Mouse (Mus musculus) MEL (cell line): ENCODE measurements at regions not wholly inside any gene's neighbourhood (a gene's known extent, or its start where the extent isn't known, plus 50 kb on each side); places are given as distances from the start of the nearest gene placed in this dataset.

Experiments
- DNase-seq: peaks from one replicate; pipeline ENCODE4 v3.0.0; 2011; ENCODE audit warnings: low read depth, low spot score
- H3K27ac ChIP-seq: 2 replicates; pipeline ENCODE4 v1.5.1; 2012; ENCODE audit warnings: low read depth, mild to moderate bottlenecking, control low read depth, low read length, moderate library complexity; ENCODE audit not compliant: control insufficient read depth
- H3K27me3 ChIP-seq, 2 experiments: fragments of 150-350 bp in 1 of 2; sonication (generic) in 1 of 2; 2 replicates each; pipeline ENCODE4 v1.6.1; 2012; ENCODE audit warnings: low read length in 2 of 2, mild to moderate bottlenecking in 2 of 2, improper control_type of control experiment in 1 of 2, moderate library complexity in 1 of 2; ENCODE audit not compliant: insufficient read depth in 2 of 2, control insufficient read depth in 1 of 2
- H3K36me3 ChIP-seq, 2 experiments: 2 replicates each; pipeline ENCODE4 v1.6.1; 2012 to 2014; ENCODE audit warnings: low read length in 2 of 2, improper control_type of control experiment in 1 of 2, inconsistent platforms in 1 of 2, mild to moderate bottlenecking in 1 of 2; ENCODE audit not compliant: insufficient read depth in 2 of 2, control insufficient read depth in 1 of 2
- H3K4me1 ChIP-seq, 2 experiments: fragments of 150-350 bp in 1 of 2; sonication (generic) in 1 of 2; 2 replicates each; pipeline ENCODE4 v1.6.1; 2012; ENCODE audit warnings: low read length in 2 of 2, improper control_type of control experiment in 1 of 2, mild to moderate bottlenecking in 1 of 2; ENCODE audit not compliant: insufficient read depth in 2 of 2, control insufficient read depth in 1 of 2
- H3K4me3 ChIP-seq, 2 experiments: fragments of 150-350 bp in 1 of 2; sonication (generic) in 1 of 2; 2 replicates each; pipeline ENCODE4 v1.5.1; 2012; ENCODE audit warnings: low read depth in 2 of 2, low read length in 2 of 2, mild to moderate bottlenecking in 2 of 2, moderate library complexity in 2 of 2, control low read depth in 1 of 2, improper control_type of control experiment in 1 of 2; ENCODE audit not compliant: control insufficient read depth in 1 of 2, insufficient read depth in 1 of 2
- H3K79me2 ChIP-seq: 2 replicates; pipeline ENCODE4 v1.6.1; 2012; ENCODE audit warnings: mild to moderate bottlenecking, low read length, moderate library complexity; ENCODE audit not compliant: control insufficient read depth, poor library complexity, insufficient read depth
- H3K9ac ChIP-seq: 2 replicates; pipeline ENCODE4 v1.6.1; 2012; ENCODE audit warnings: low read depth, mild to moderate bottlenecking, control low read depth, low read length, moderate library complexity; ENCODE audit not compliant: control insufficient read depth, poor library complexity, severe bottlenecking
- H3K9me3 ChIP-seq: fragments of 150-350 bp; sonication (generic); replicated peaks from 2 replicates; pipeline ENCODE4 v1.6.1; 2012; ENCODE audit warnings: mild to moderate bottlenecking, low read length, improper control_type of control experiment, moderate library complexity; ENCODE audit not compliant: insufficient read depth
- BHLHE40 ChIP-seq: IDR thresholded peaks from 2 replicates; pipeline ENCODE4 v1.6.1; 2012; ENCODE audit warnings: low read depth, mild to moderate bottlenecking, inconsistent platforms, low read length, improper control_type of control experiment, borderline replicate concordance
- CHD1 ChIP-seq: IDR thresholded peaks from 2 replicates; pipeline ENCODE4 v1.6.1; 2012; ENCODE audit warnings: low read depth, mild to moderate bottlenecking, inconsistent platforms, low read length, improper control_type of control experiment
- CHD2 ChIP-seq: IDR thresholded peaks from 2 replicates; pipeline ENCODE4 v1.6.1; 2011; ENCODE audit warnings: low read length, improper control_type of control experiment
- E2F4 ChIP-seq: IDR thresholded peaks from 2 replicates; pipeline ENCODE4 v1.6.1; 2011; ENCODE audit warnings: low read depth, low read length, improper control_type of control experiment, borderline replicate concordance
- EP300 ChIP-seq, 2 experiments: IDR thresholded peaks; 2 replicates each; pipeline ENCODE4 v1.6.1; 2011; ENCODE audit warnings: improper control_type of control experiment in 2 of 2, low read length in 2 of 2, low read depth in 1 of 2, mild to moderate bottlenecking in 1 of 2
- ETS1 ChIP-seq: IDR thresholded peaks from 2 replicates; pipeline ENCODE4 v1.6.1; 2012; ENCODE audit warnings: low read depth, mild to moderate bottlenecking, inconsistent platforms, low read length, improper control_type of control experiment, moderate library complexity
- GATA1 ChIP-seq: IDR thresholded peaks from 2 replicates; pipeline ENCODE4 v1.6.1; 2011; ENCODE audit warnings: low read depth, low read length, improper control_type of control experiment
- HCFC1 ChIP-seq: IDR thresholded peaks from 2 replicates; pipeline ENCODE4 v1.6.1; 2012; ENCODE audit warnings: low read depth, mild to moderate bottlenecking, inconsistent platforms, low read length, improper control_type of control experiment, moderate library complexity
- MAX ChIP-seq: IDR thresholded peaks from 2 replicates; pipeline ENCODE4 v1.6.1; 2011; ENCODE audit warnings: low read length, improper control_type of control experiment
- MAZ ChIP-seq: IDR thresholded peaks from 2 replicates; pipeline ENCODE4 v1.6.1; 2012; ENCODE audit warnings: low read depth, mild to moderate bottlenecking, inconsistent platforms, low read length, improper control_type of control experiment
- MYB ChIP-seq: IDR thresholded peaks from 2 replicates; pipeline ENCODE4 v1.6.1; 2011; ENCODE audit warnings: mild to moderate bottlenecking, low read depth, low read length, improper control_type of control experiment
- RCOR1 ChIP-seq: IDR thresholded peaks from 2 replicates; pipeline ENCODE4 v1.6.1; 2012; ENCODE audit warnings: low read depth, mild to moderate bottlenecking, inconsistent platforms, low read length, improper control_type of control experiment
- TAL1 ChIP-seq: IDR thresholded peaks from 2 replicates; pipeline ENCODE4 v1.6.1; 2012; ENCODE audit warnings: mild to moderate bottlenecking, inconsistent platforms, low read length, moderate library complexity, mixed read lengths
- TBP ChIP-seq: IDR thresholded peaks from 2 replicates; pipeline ENCODE4 v1.8.0; 2011; ENCODE audit warnings: low read depth, low read length, improper control_type of control experiment
- TCF12 ChIP-seq: IDR thresholded peaks from 2 replicates; pipeline ENCODE4 v1.6.1; 2014; ENCODE audit warnings: low read depth, mild to moderate bottlenecking, inconsistent platforms, low read length, improper control_type of control experiment, moderate library complexity
- UBTF ChIP-seq: IDR thresholded peaks from 2 replicates; pipeline ENCODE4 v1.6.1; 2012; ENCODE audit warnings: low read depth, mild to moderate bottlenecking, inconsistent platforms, low read length, improper control_type of control experiment, moderate library complexity, borderline replicate concordance; ENCODE audit not compliant: insufficient read depth
- USF1 ChIP-seq: IDR thresholded peaks from 2 replicates; pipeline ENCODE4 v1.6.1; 2014; ENCODE audit warnings: low read depth, mild to moderate bottlenecking, inconsistent platforms, low read length, improper control_type of control experiment, moderate library complexity
- ZC3H11A ChIP-seq: IDR thresholded peaks from 2 replicates; pipeline ENCODE4 v1.6.1; 2012; ENCODE audit warnings: low read depth, mild to moderate bottlenecking, inconsistent platforms, low read length, improper control_type of control experiment
- ZNF384 ChIP-seq: IDR thresholded peaks from 2 replicates; pipeline ENCODE4 v1.6.1; 2012; ENCODE audit warnings: low read depth, mild to moderate bottlenecking, inconsistent platforms, low read length, improper control_type of control experiment

- Histone ChIP-seq H3K27ac (peak overlapping the region; percentile 60), H3K9me3 (no peaks in the 10 kb centered on the region), H3K36me3 (peaks cover 0 to 2% of the 10 kb centered on the region in 2 experiments; a peak in 1 of 4 replicates), H3K9ac (no peak overlapping the region), H3K79me2 (no peaks in the 10 kb centered on the region), H3K27me3 (no peaks in the 10 kb centered on the region), H3K4me1 (peaks cover 0 to 7% of the 10 kb centered on the region in 2 experiments; a peak in 1 of 4 replicates), H3K4me3 (no peak overlapping the region)
- no peak for DNase-seq
- TF ChIP-seq MAZ (no peak), GATA1 (peak; percentile 63), ETS1 (0 out of 2 replicates have a peak, but pooled peaks have one; percentile 24), ZNF384 (no peak), MAX (no peak), EP300 (IDR thresholded peaks at IDR 0.05; ENCODE audit: low read depth in 1 of 2, low read length in 2 of 2) (peak in 1 of 2 experiments; percentile 63; a peak in 1 of 4 replicates), UBTF (no peak), CHD1 (no peak), TCF12 (peak; percentile 54; the same call in 1 of the 2 replicates), TBP (no peak), RCOR1 (no peak), ZC3H11A (no peak)
These were observed 228.2 kb upstream of the Myocd start for GRCm38 (mm10) chr11:65497979-65498378.

DNA sequence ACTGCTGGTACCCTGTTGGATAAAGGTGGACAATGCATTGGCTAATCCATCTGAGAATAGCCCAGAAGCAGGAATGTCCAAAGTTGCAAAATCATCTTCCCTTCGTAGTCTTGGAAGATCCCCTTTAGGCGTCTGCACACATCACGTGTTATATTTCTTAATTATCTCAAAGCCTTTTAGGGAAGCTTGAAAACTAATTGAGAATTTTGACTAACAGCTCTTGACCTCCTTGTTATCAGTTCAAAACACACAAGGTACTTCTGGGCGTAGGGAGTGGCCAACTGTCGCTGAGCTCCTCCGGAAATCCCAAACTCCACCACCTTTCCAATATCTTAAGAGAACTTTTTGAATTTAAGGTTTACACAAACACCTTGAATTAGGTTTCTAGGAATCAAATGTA lies 227.6 kb upstream of the Myocd start:
- peaks cover 0 to 2% of the 10 kb centered on the region in 2 experiments; a peak in 1 of 4 replicates for H3K36me3 ChIP-seq
- TF ChIP-seq BHLHE40: 0 out of 2 replicates have a peak, but pooled peaks have one; percentile 23
- TF ChIP-seq TAL1: no peak
- TF ChIP-seq MAX: 0 out of 2 replicates have a peak, but pooled peaks have one; percentile 19
- no peak for TF ChIP-seq RCOR1
- TF ChIP-seq EP300 (IDR thresholded peaks at IDR 0.05; ENCODE audit: low read depth in 1 of 2, low read length in 2 of 2): peak; percentile 65 to 72
- TF ChIP-seq TCF12: peak; percentile 24; the same call in 1 of the 2 replicates
- peak; percentile 51; the same call in 1 of the 2 replicates for TF ChIP-seq MYB
- TF ChIP-seq CHD2: no peak
- TF ChIP-seq GATA1: peak; percentile 64
- TF ChIP-seq HCFC1: no peak
- no peak for TF ChIP-seq MAZ
- no peak for TF ChIP-seq E2F4
- peak; percentile 60; the same call in 1 of the 2 replicates for TF ChIP-seq USF1
- peak; percentile 58 for DNase-seq

More for the DNA sequence above, 227.6 kb upstream of the Myocd start:
- no peaks in the 10 kb centered on the region for H3K79me2 ChIP-seq
- H3K4me1 ChIP-seq: peaks cover 0 to 7% of the 10 kb centered on the region in 2 experiments; a peak in 1 of 4 replicates
- H3K27me3 ChIP-seq: no peaks in the 10 kb centered on the region
- H3K27ac ChIP-seq: peak overlapping the region; percentile 60
- no peaks in the 10 kb centered on the region for H3K9me3 ChIP-seq
- no peak overlapping the region for H3K4me3 ChIP-seq
- no peak overlapping the region for H3K9ac ChIP-seq
